Mouse (Mus musculus) E14TG2a.4 (cell line): ENCODE measurements around the gene Sfpq.

Experiments
- CTCF ChIP-seq: conservative IDR thresholded peaks from 2 replicates; pipeline ENCODE4 v1.5.1; 2014; ENCODE audit warnings: low read length
- NANOG ChIP-seq: IDR thresholded peaks from 2 replicates; pipeline ENCODE4 v1.6.1; 2014; ENCODE audit warnings: borderline replicate concordance, low read length, mixed read lengths

- no peak for TF ChIP-seq CTCF
- no peak for TF ChIP-seq NANOG
Measured at GRCm38 (mm10) chr4:127051121-127051520, 30.0 kb downstream of the Sfpq start.
